Mouse (Mus musculus) small intestine, adult 2 months (tissue): ENCODE results near the gene Npy1r.

Source experiments
- CTCF ChIP-seq: fragments of 200-500 bp; IDR thresholded peaks from 2 replicates; pipeline ENCODE4 v1.5.1; 2012; ENCODE audit warnings: low read depth, mild to moderate bottlenecking, control low read depth, inconsistent platforms, low read length, moderate library complexity, mixed read lengths; ENCODE audit not compliant: insufficient replicate concordance, insufficient read length; ENCODE audit errors: extremely low read depth
- POLR2A ChIP-seq: fragments of 200-500 bp; IDR thresholded peaks from 2 replicates; pipeline ENCODE4 v1.6.1; 2012; ENCODE audit warnings: low read depth, mild to moderate bottlenecking, control low read depth, inconsistent platforms, low read length, moderate library complexity

GRCm38 (mm10) chr8:66745612-66746011 lies 48.6 kb downstream of the Npy1r start:
- TF ChIP-seq CTCF (no peak), POLR2A (no peak)
